Mouse (Mus musculus) yolk sac, embryonic 10.5 days (tissue): Measurements from ENCODE around the gene Carf.
"Not testable (repeated sequence)": the region's sequence is repeated elsewhere in the genome, so short reads cannot be mapped to it uniquely, and the experiment has no call there.

Experiments used
- DNase-seq: peaks from one replicate; pipeline ENCODE4 v3.0.0-alpha.2; 2017; ENCODE audit warnings: low spot score

Carf gene

GRCm38 (mm10) chr1:60098024-60098781 is at the start of gene Carf, which contains the start of gene Wdr12:
Gene Carf, plus strand, starts transcription at chr1:60098247.
Gene Wdr12, minus strand, starts transcription at chr1:60098645.
- DNase-seq = peak; percentile 97

GRCm38 (mm10) chr1:60054659-60055058 is 43.4 kb upstream of the Carf start:
- DNase-seq = no peak

GRCm38 (mm10) chr1:60056310-60056709 is 41.7 kb upstream of the Carf start:
- no peak for DNase-seq

GRCm38 (mm10) chr1:60070725-60071124 is 27.3 kb upstream of the Carf start:
- not testable (repeated sequence) for DNase-seq

GRCm38 (mm10) chr1:60074935-60075334 is 23.1 kb upstream of the Carf start:
- DNase-seq = no peak

- DNase-seq = no peak
These were observed 22.5 kb upstream of the Carf start for GRCm38 (mm10) chr1:60075590-60075989.

- no peak for DNase-seq
These were observed 21.6 kb upstream of the Carf start for GRCm38 (mm10) chr1:60076411-60076810.

- peak; percentile 36 for DNase-seq
These were observed 1.3 kb upstream of the Carf start for GRCm38 (mm10) chr1:60096572-60097276.

GRCm38 (mm10) chr1:60097277-60098023 is 597 bp upstream of the Carf start:
- peak; percentile 75 for DNase-seq

GRCm38 (mm10) chr1:60098839-60099238 is 792 bp downstream of the Carf start:
- no peak for DNase-seq

- no peak for DNase-seq
These were observed 6.5 kb downstream of the Carf start for GRCm38 (mm10) chr1:60104582-60104981.

GRCm38 (mm10) chr1:60117721-60118455 is 19.8 kb downstream of the Carf start:
- DNase-seq = no peak

- no peak for DNase-seq
These were observed 39.3 kb downstream of the Carf start for GRCm38 (mm10) chr1:60137346-60137745.

GRCm38 (mm10) chr1:60152700-60153099 is 54.7 kb downstream of the Carf start:
- peak; percentile 28 for DNase-seq

GRCm38 (mm10) chr1:60156651-60157050 is 58.6 kb downstream of the Carf start:
- no peak for DNase-seq

- no peak for DNase-seq
These were observed 60.4 kb downstream of the Carf start for GRCm38 (mm10) chr1:60158411-60158810.

GRCm38 (mm10) chr1:60163676-60164075 is 65.6 kb downstream of the Carf start:
- no peak for DNase-seq

- DNase-seq = no peak
These were observed 71.6 kb downstream of the Carf start for GRCm38 (mm10) chr1:60169626-60170025.

GRCm38 (mm10) chr1:60170251-60170650 is 72.2 kb downstream of the Carf start:
- no peak for DNase-seq

GRCm38 (mm10) chr1:60173119-60173518 is 75.1 kb downstream of the Carf start:
- DNase-seq = no peak

GRCm38 (mm10) chr1:60177814-60178213 is 79.8 kb downstream of the Carf start:
- not testable (repeated sequence) for DNase-seq

- DNase-seq = no peak
These were observed 81.3 kb downstream of the Carf start for GRCm38 (mm10) chr1:60179376-60179775.
